Mouse (Mus musculus) heart, embryonic 11.5 days (tissue): ENCODE measurements around the gene Nqo1. TPM values are rescaled to one million over a fixed set of nuclear protein-coding genes. Genes with fewer than 3 reads are reported as not detected.

Experiments
- ATAC-seq: fragments of 200-750 bp; cut with Nextera tagmentation; replicated peaks from 2 replicates; pipeline ENCODE4 v1.8.0; 2017; ENCODE audit warnings: moderate library complexity; ENCODE audit not compliant: insufficient number of reproducible peaks, low FRiP score, low TSS enrichment
- H3K27ac ChIP-seq: fragments of 300-500 bp; sonication (generic); 2 replicates; pipeline ENCODE4 v1.5.1; 2014; ENCODE audit warnings: mild to moderate bottlenecking, low read depth, low read length
- H3K27me3 ChIP-seq: fragments of 300-500 bp; sonication (generic); 2 replicates; pipeline ENCODE4 v1.6.1; 2014; ENCODE audit warnings: mild to moderate bottlenecking, low read length, mixed read lengths; ENCODE audit not compliant: control insufficient read depth, insufficient read depth
- H3K36me3 ChIP-seq: fragments of 300-500 bp; sonication (generic); 2 replicates; pipeline ENCODE4 v1.6.1; 2014; ENCODE audit warnings: mild to moderate bottlenecking, low read length, moderate library complexity, mixed read lengths; ENCODE audit not compliant: control insufficient read depth, insufficient read depth
- H3K4me1 ChIP-seq: fragments of 300-500 bp; sonication (generic); 2 replicates; pipeline ENCODE4 v1.6.1; 2014; ENCODE audit warnings: low read length; ENCODE audit not compliant: control insufficient read depth, insufficient read depth
- H3K4me2 ChIP-seq: fragments of 300-500 bp; sonication (generic); 2 replicates; pipeline ENCODE4 v1.6.1; 2014; ENCODE audit warnings: mild to moderate bottlenecking, moderate library complexity
- H3K4me3 ChIP-seq: fragments of 300-500 bp; sonication (generic); 2 replicates; pipeline ENCODE4 v1.5.1; 2014; ENCODE audit warnings: low read depth, low read length
- H3K9ac ChIP-seq: fragments of 300-500 bp; sonication (generic); 2 replicates; pipeline ENCODE4 v1.6.1; 2014; ENCODE audit warnings: mild to moderate bottlenecking, low read depth, low read length, moderate library complexity
- H3K9me3 ChIP-seq: fragments of 300-500 bp; sonication (generic); replicated peaks from 2 replicates; pipeline ENCODE4 v1.6.1; 2016; ENCODE audit warnings: low read length; ENCODE audit not compliant: control insufficient read depth
- WGBS: fragments of 180-500 bp; shearing (Covaris S2); extraction: QIAGEN DNeasy Blood & Tissue Kit; methylation state at CpG from one replicate; pipeline ENCODE4 v1.1.7; 2014; ENCODE audit not compliant: insufficient replicate concordance; 5-methylcytosine and 5-hydroxymethylcytosine counted together
- polyA plus RNA-seq: library from polyadenylated mRNA; unstranded; fragments of >200 nt; fragmentation: Nextera tagmentation; extraction: Ambion mirVana; gene quantifications from 2 replicates; pipeline ENCODE4 v1.2.1, GENCODE M21; 2014

The Nqo1 gene
- polyA plus RNA-seq, 1 experiment from 2014 or later: 6.9 TPM

- Histone ChIP-seq H3K4me1 (no peaks in the 10 kb centered on the region), H3K9me3 (no peaks in the 10 kb centered on the region), H3K27ac (no peak overlapping the region), H3K27me3 (no peaks in the 10 kb centered on the region), H3K9ac (no peak overlapping the region), H3K36me3 (no peaks in the 10 kb centered on the region), H3K4me3 (no peak overlapping the region), H3K4me2 (no peak overlapping the region)
- 83% methylated on average over 10 of the region's 10 CpGs for WGBS
- no peak for ATAC-seq
Measured at GRCm38 (mm10) chr8:107396106-107396670, 6.8 kb downstream of the Nqo1 start.

GRCm38 (mm10) chr8:107395397-107395796 is 7.6 kb downstream of the Nqo1 start:
- no peak overlapping the region for H3K27ac ChIP-seq
- no peak for ATAC-seq

GRCm38 (mm10) chr8:107391136-107391516 is 11.9 kb downstream of the Nqo1 start:
- Histone ChIP-seq H3K36me3 (no peaks in the 10 kb centered on the region), H3K9me3 (no peaks in the 10 kb centered on the region), H3K27me3 (no peaks in the 10 kb centered on the region), H3K4me1 (peaks cover under 1% of the 10 kb centered on the region; the same call in 1 of the 2 replicates), H3K27ac (no peak overlapping the region), H3K4me2 (no peak overlapping the region), H3K4me3 (no peak overlapping the region), H3K9ac (no peak overlapping the region)
- ATAC-seq: no peak
- WGBS: 65% methylated on average over 4 of the region's 4 CpGs

More at GRCm38 (mm10) chr8:107395397-107395796, 7.6 kb downstream of the Nqo1 start:
- H3K36me3 ChIP-seq: no peaks in the 10 kb centered on the region
- no peaks in the 10 kb centered on the region for H3K9me3 ChIP-seq
- no peaks in the 10 kb centered on the region for H3K27me3 ChIP-seq
- H3K4me1 ChIP-seq: no peaks in the 10 kb centered on the region
- no peak overlapping the region for H3K9ac ChIP-seq
- H3K4me3 ChIP-seq: no peak overlapping the region
- no peak overlapping the region for H3K4me2 ChIP-seq

- Histone ChIP-seq H3K4me2 (no peak overlapping the region), H3K27ac (no peak overlapping the region), H3K9me3 (no peaks in the 10 kb centered on the region), H3K36me3 (no peaks in the 10 kb centered on the region), H3K9ac (no peak overlapping the region), H3K4me3 (no peak overlapping the region), H3K27me3 (no peaks in the 10 kb centered on the region), H3K4me1 (peaks cover 3% of the 10 kb centered on the region; the same call in 1 of the 2 replicates)
- ATAC-seq: no peak
- 86% methylated on average over 16 of the region's 16 CpGs for WGBS
Measured at GRCm38 (mm10) chr8:107390476-107391135, 12.4 kb downstream of the Nqo1 start.

- Histone ChIP-seq H3K36me3 (no peaks in the 10 kb centered on the region), H3K9me3 (no peaks in the 10 kb centered on the region), H3K4me2 (no peak overlapping the region), H3K27ac (no peak overlapping the region), H3K4me1 (peaks cover 3% of the 10 kb centered on the region; the same call in 1 of the 2 replicates), H3K27me3 (no peaks in the 10 kb centered on the region), H3K4me3 (no peak overlapping the region), H3K9ac (no peak overlapping the region)
- ATAC-seq: no peak
- WGBS: 71% methylated on average over 8 of the region's 8 CpGs
Measured at GRCm38 (mm10) chr8:107389557-107389956, 13.4 kb downstream of the Nqo1 start.

- ATAC-seq: no peak
- no peak overlapping the region for H3K9ac ChIP-seq
- no peak overlapping the region for H3K4me3 ChIP-seq
- no peak overlapping the region for H3K4me2 ChIP-seq
- WGBS: 62% methylated on average over 5 of the region's 5 CpGs
- no peaks in the 10 kb centered on the region for H3K27me3 ChIP-seq
- peaks cover 3% of the 10 kb centered on the region; the same call in 1 of the 2 replicates for H3K4me1 ChIP-seq
- H3K9me3 ChIP-seq: no peaks in the 10 kb centered on the region
- H3K27ac ChIP-seq: no peak overlapping the region
- no peaks in the 10 kb centered on the region for H3K36me3 ChIP-seq
Measured at GRCm38 (mm10) chr8:107387861-107388260, 15.1 kb downstream of the Nqo1 start.

- H3K4me3 ChIP-seq: no peak overlapping the region
- no peaks in the 10 kb centered on the region for H3K27me3 ChIP-seq
- H3K4me2 ChIP-seq: no peak overlapping the region
- no peaks in the 10 kb centered on the region for H3K9me3 ChIP-seq
- H3K4me1 ChIP-seq: peaks cover 3% of the 10 kb centered on the region; the same call in 1 of the 2 replicates
- H3K9ac ChIP-seq: no peak overlapping the region
- WGBS: 28% methylated on average over 3 of the region's 3 CpGs
- no peak for ATAC-seq
- no peaks in the 10 kb centered on the region for H3K36me3 ChIP-seq
- H3K27ac ChIP-seq: no peak overlapping the region
Measured at GRCm38 (mm10) chr8:107386642-107387041, 16.4 kb downstream of the Nqo1 start.

- no peaks in the 10 kb centered on the region for H3K36me3 ChIP-seq
- H3K27me3 ChIP-seq: no peaks in the 10 kb centered on the region
- no peak overlapping the region for H3K27ac ChIP-seq
- no peak overlapping the region for H3K4me3 ChIP-seq
- 27% methylated on average over 5 of the region's 5 CpGs for WGBS
- no peak overlapping the region for H3K9ac ChIP-seq
- ATAC-seq: no peak
- H3K4me1 ChIP-seq: peaks cover 3% of the 10 kb centered on the region; the same call in 1 of the 2 replicates
- no peaks in the 10 kb centered on the region for H3K9me3 ChIP-seq
- no peak overlapping the region for H3K4me2 ChIP-seq
Measured at GRCm38 (mm10) chr8:107386171-107386570, 16.8 kb downstream of the Nqo1 start.

- 88% methylated on average over 2 of the region's 2 CpGs for WGBS
- Histone ChIP-seq H3K27ac (no peak overlapping the region), H3K9me3 (no peaks in the 10 kb centered on the region), H3K27me3 (no peaks in the 10 kb centered on the region), H3K4me3 (no peak overlapping the region), H3K4me2 (no peak overlapping the region), H3K4me1 (peaks cover 3% of the 10 kb centered on the region; the same call in 1 of the 2 replicates), H3K9ac (no peak overlapping the region), H3K36me3 (peaks cover 1% of the 10 kb centered on the region; the same call in 1 of the 2 replicates)
- no peak for ATAC-seq
Measured at GRCm38 (mm10) chr8:107385063-107385462, 17.9 kb downstream of the Nqo1 start.
